Mouse (Mus musculus): ENCODE results near the gene Nfam1. TPM values are rescaled to one million over a fixed set of nuclear protein-coding genes. Genes with fewer than 3 reads are reported as not detected.
A peak's percentile ranks its signal among the peaks of the same experiment; 100 is the strongest.
"Not testable (repeated sequence)": the region's sequence is repeated elsewhere in the genome, so short reads cannot be mapped to it uniquely, and the experiment has no call there.

Gene Nfam1
- total and polyA plus RNA-seq, 3 experiments: 7.4 to 10.5 TPM; not detected in 1

- H3K27me3 ChIP-seq (ENCODE audit: control insufficient read depth in 1 of 2, insufficient read depth in 2 of 2, low read length in 2 of 2): no peaks in the 10 kb centered on the region
Measured at GRCm38 (mm10) chr15:83046308-83046707, 13.2 kb upstream of the Nfam1 start.

GRCm38 (mm10) chr15:83045565-83045964 is 12.5 kb upstream of the Nfam1 start:
- not testable (repeated sequence) for DNase-seq (ENCODE audit: low read depth, low spot score); H3K27ac ChIP-seq (ENCODE audit: control insufficient read depth, low read depth, low read length); H3K36me3 ChIP-seq (ENCODE audit: control insufficient read depth in 1 of 2, insufficient read depth in 2 of 2, low read length in 2 of 2)

More at GRCm38 (mm10) chr15:83046308-83046707, 13.2 kb upstream of the Nfam1 start:
- Histone ChIP-seq H3K4me3 (ENCODE audit: control insufficient read depth in 1 of 2, insufficient read depth in 1 of 2, low read depth in 2 of 2, low read length in 2 of 2) (no peak overlapping the region), H3K79me2 (ENCODE audit: control insufficient read depth, insufficient read depth, low read length, poor library complexity) (no peaks in the 10 kb centered on the region), H3K27ac (ENCODE audit: control insufficient read depth, low read depth, low read length) (no peak overlapping the region), H3K9ac (ENCODE audit: control insufficient read depth, low read depth, low read length, poor library complexity, severe bottlenecking) (no peak overlapping the region), H3K36me3 (ENCODE audit: control insufficient read depth in 1 of 2, insufficient read depth in 2 of 2, low read length in 2 of 2) (no peaks in the 10 kb centered on the region), H3K4me1 (ENCODE audit: control insufficient read depth in 1 of 2, insufficient read depth in 2 of 2, low read length in 2 of 2) (no peaks in the 10 kb centered on the region), H3K9me3 (replicated peaks; ENCODE audit: insufficient read depth, low read length) (no peaks in the 10 kb centered on the region)
- peak; percentile 58 for TF ChIP-seq ZC3H11A (IDR thresholded peaks at IDR 0.05; ENCODE audit: low read depth, low read length)
- TF ChIP-seq CTCF (IDR thresholded peaks at IDR 0.05 in 2 of 3, conservative IDR thresholded peaks at IDR 0.05 in 1 of 3; ENCODE audit: control insufficient read depth in 1 of 3, insufficient read depth in 1 of 3, low read depth in 2 of 3, low read length in 3 of 3, poor library complexity in 1 of 3, severe bottlenecking in 1 of 3): peak; percentile 65 to 87 (median 74)
- TF ChIP-seq SMC3 (IDR thresholded peaks at IDR 0.05; ENCODE audit: low read depth, low read length): peak; percentile 69
- TF ChIP-seq ZNF384 (IDR thresholded peaks at IDR 0.05; ENCODE audit: low read depth, low read length): no peak
- peak; percentile 77 for TF ChIP-seq RAD21 (IDR thresholded peaks at IDR 0.05; ENCODE audit: low read depth, low read length)
- DNase-seq (ENCODE audit: low read depth, low spot score): peak; percentile 48

GRCm38 (mm10) chr15:83043362-83043708 is 10.2 kb upstream of the Nfam1 start:
- H3K4me1 ChIP-seq (ENCODE audit: control insufficient read depth in 1 of 2, insufficient read depth in 2 of 2, low read length in 2 of 2): no peaks in the 10 kb centered on the region
- no peak overlapping the region for H3K27ac ChIP-seq (ENCODE audit: control insufficient read depth, low read depth, low read length)
- no peaks in the 10 kb centered on the region for H3K36me3 ChIP-seq (ENCODE audit: control insufficient read depth in 1 of 2, insufficient read depth in 2 of 2, low read length in 2 of 2)
- no peaks in the 10 kb centered on the region for H3K9me3 ChIP-seq (replicated peaks; ENCODE audit: insufficient read depth, low read length)
- H3K79me2 ChIP-seq (ENCODE audit: control insufficient read depth, insufficient read depth, low read length, poor library complexity): no peaks in the 10 kb centered on the region
- DNase-seq (ENCODE audit: low read depth, low spot score): no peak
- H3K9ac ChIP-seq (ENCODE audit: control insufficient read depth, low read depth, low read length, poor library complexity, severe bottlenecking): no peak overlapping the region
- no peaks in the 10 kb centered on the region for H3K27me3 ChIP-seq (ENCODE audit: control insufficient read depth in 1 of 2, insufficient read depth in 2 of 2, low read length in 2 of 2)
- H3K4me3 ChIP-seq (ENCODE audit: control insufficient read depth in 1 of 2, insufficient read depth in 1 of 2, low read depth in 2 of 2, low read length in 2 of 2): no peak overlapping the region
- TF ChIP-seq MAX (IDR thresholded peaks at IDR 0.05; ENCODE audit: low read length): no peak
- TF ChIP-seq POLR2AphosphoS5 (IDR thresholded peaks at IDR 0.05; ENCODE audit: borderline replicate concordance, low read depth, low read length): no peak
- TF ChIP-seq ZC3H11A (IDR thresholded peaks at IDR 0.05; ENCODE audit: low read depth, low read length): no peak
- no peak for TF ChIP-seq GABPA (IDR thresholded peaks at IDR 0.05; ENCODE audit: low read depth, low read length)
- TF ChIP-seq JUND (IDR thresholded peaks at IDR 0.05; ENCODE audit: low read depth, low read length): no peak
- no peak for TF ChIP-seq USF1 (IDR thresholded peaks at IDR 0.05; ENCODE audit: low read depth, low read length)
- no peak for TF ChIP-seq NRF1 (IDR thresholded peaks at IDR 0.05; ENCODE audit: insufficient read depth, low read depth, low read length, poor library complexity, severe bottlenecking)
- TF ChIP-seq CHD2 (IDR thresholded peaks at IDR 0.05; ENCODE audit: low read length): no peak
- TF ChIP-seq E2F4 (IDR thresholded peaks at IDR 0.05; ENCODE audit: borderline replicate concordance, low read depth, low read length): no peak
- no peak for TF ChIP-seq TCF12 (IDR thresholded peaks at IDR 0.05; ENCODE audit: low read depth, low read length)
- no peak for TF ChIP-seq TBP (IDR thresholded peaks at IDR 0.05; ENCODE audit: low read depth, low read length)
- TF ChIP-seq MAZ (IDR thresholded peaks at IDR 0.05; ENCODE audit: low read depth, low read length): no peak
- no peak for TF ChIP-seq RCOR1 (IDR thresholded peaks at IDR 0.05; ENCODE audit: low read depth, low read length)
- no peak for TF ChIP-seq CTCF (IDR thresholded peaks at IDR 0.05 in 2 of 3, conservative IDR thresholded peaks at IDR 0.05 in 1 of 3; ENCODE audit: control insufficient read depth in 1 of 3, insufficient read depth in 1 of 3, low read depth in 2 of 3, low read length in 3 of 3, poor library complexity in 1 of 3, severe bottlenecking in 1 of 3)
- TF ChIP-seq USF2 (IDR thresholded peaks at IDR 0.05; ENCODE audit: borderline replicate concordance in 1 of 2, insufficient read depth in 1 of 2, low read depth in 1 of 2, low read length in 2 of 2): no peak
- no peak for TF ChIP-seq MXI1 (IDR thresholded peaks at IDR 0.05; ENCODE audit: low read depth, low read length)
- no peak for TF ChIP-seq MEF2A (IDR thresholded peaks at IDR 0.05; ENCODE audit: extremely low read depth, insufficient replicate concordance, low read depth, low read length, poor library complexity, severe bottlenecking)
- no peak for TF ChIP-seq MAFK (IDR thresholded peaks at IDR 0.05; ENCODE audit: borderline replicate concordance, low read depth, low read length)
- no peak for TF ChIP-seq KAT2A (conservative IDR thresholded peaks at IDR 0.05; ENCODE audit: low read depth, low read length)

More at GRCm38 (mm10) chr15:83045565-83045964, 12.5 kb upstream of the Nfam1 start:
- not testable (repeated sequence) for H3K4me1 ChIP-seq (ENCODE audit: control insufficient read depth in 1 of 2, insufficient read depth in 2 of 2, low read length in 2 of 2); H3K4me3 ChIP-seq (ENCODE audit: control insufficient read depth in 1 of 2, insufficient read depth in 1 of 2, low read depth in 2 of 2, low read length in 2 of 2); H3K79me2 ChIP-seq (ENCODE audit: control insufficient read depth, insufficient read depth, low read length, poor library complexity); H3K9me3 ChIP-seq (replicated peaks; ENCODE audit: insufficient read depth, low read length); H3K27me3 ChIP-seq (ENCODE audit: control insufficient read depth in 1 of 2, insufficient read depth in 2 of 2, low read length in 2 of 2); H3K9ac ChIP-seq (ENCODE audit: control insufficient read depth, low read depth, low read length, poor library complexity, severe bottlenecking)
